Mouse (Mus musculus) urinary bladder, postnatal 25 days (tissue): ENCODE results near the gene Lrrfip1.
A peak's percentile ranks its signal among the peaks of the same experiment; 100 is the strongest.

Source experiments
- DNase-seq: peaks from one replicate; pipeline ENCODE4 v3.0.0; 2022; ENCODE audit warnings: low spot score

Gene Lrrfip1

DNA sequence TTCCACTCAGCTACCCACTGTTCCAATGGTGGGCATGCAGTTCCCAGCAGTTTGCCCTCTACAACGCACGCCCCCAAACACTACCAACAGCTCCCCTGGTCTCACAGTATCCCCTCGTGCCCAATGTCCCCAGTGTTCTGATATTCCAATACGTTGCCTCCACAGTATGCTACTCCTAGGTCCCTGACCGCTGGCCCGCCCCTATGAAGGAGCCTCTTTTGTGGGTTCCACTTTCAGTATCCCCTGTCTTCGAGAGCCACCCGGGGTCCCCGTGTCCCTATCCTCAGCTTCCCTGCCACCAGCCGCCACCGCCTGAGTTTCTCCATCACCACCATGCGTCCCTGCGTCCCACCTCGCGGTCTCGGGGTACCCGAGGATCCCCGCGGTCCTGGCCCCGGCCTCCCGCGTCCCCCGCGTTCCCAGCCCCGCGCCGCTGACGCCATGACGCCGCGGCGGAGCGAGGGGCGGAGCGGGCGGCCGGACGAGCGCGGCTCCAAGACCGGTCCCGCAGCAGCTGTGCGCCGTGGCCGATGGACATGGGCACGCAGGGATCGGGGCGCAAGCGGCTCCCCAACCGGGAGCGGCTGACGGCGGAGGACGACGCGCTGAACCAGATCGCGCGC lies at the start of gene Lrrfip1:
Gene Lrrfip1, plus strand, starts transcription at position 470 of the 623 bp plus-strand sequence.
- peak; percentile 57 for DNase-seq

GRCm38 (mm10) chr1:90949309-90949708 lies 49.2 kb upstream of the Lrrfip1 start:
- no peak for DNase-seq

GRCm38 (mm10) chr1:90951670-90952069 lies 46.9 kb upstream of the Lrrfip1 start:
- no peak for DNase-seq

DNA sequence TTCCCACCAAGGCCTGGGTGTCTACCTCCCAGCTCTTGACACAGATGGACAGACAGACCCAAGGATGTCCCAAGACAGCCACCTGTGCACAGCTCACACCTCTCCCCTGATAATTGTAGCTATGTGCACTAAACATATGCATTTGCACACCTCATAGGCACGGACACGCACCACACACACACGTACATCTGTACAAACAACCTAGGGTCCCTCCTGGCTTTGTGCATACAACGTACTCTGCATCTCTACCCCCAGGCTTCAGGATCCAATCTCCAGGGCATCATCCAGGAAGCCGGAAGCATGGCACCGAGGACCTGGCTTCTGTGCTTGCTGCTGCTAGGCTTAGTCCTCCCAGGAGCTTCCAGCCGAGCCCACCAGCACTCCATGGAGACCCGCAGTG lies 45.7 kb upstream of the Lrrfip1 start, which contains the start of gene Prlh:
Gene Prlh, plus strand, starts transcription at position 301 of the 400 bp plus-strand sequence.
- no peak for DNase-seq

DNA sequence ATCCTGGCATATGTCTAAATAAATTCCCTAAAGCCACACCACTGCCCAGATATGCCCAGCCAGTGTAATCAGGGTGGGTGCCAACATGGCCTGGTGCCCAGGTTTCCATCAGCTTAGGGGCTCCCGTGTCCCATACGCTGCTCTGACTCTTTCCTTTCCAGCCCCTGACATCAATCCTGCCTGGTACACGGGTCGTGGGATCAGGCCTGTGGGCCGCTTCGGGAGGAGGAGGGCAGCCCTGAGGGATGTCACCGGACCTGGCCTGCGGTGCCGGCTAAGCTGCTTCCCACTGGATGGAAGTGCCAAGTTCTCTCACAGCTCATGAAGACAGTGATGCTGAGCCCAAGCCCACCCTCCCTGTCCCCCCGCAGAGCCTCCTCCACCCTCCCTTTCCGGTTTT lies 44.8 kb upstream of the Lrrfip1 start:
- DNase-seq = no peak

GRCm38 (mm10) chr1:90956245-90957096 lies 42.1 kb upstream of the Lrrfip1 start:
- DNase-seq = peak; percentile 52

DNA sequence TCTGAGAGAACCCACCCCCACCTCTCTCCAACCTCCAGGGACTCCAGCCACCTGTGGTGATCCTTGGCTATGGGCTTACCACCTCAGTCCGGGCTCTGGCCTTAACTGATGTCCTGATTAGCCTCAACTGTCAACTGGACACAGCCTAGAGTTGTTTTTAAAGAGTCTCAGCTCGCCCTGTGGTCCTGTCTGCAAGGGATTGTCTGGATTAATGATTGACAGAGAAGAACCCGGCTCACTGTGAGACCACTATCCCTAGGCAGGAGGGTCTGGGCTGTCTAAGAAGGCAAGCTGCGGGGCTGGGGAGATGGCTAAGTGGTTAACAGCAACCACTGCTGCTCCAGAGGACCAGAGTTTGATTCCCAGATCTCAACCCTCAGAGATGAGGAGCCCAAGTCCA lies 36.0 kb upstream of the Lrrfip1 start:
- DNase-seq = no peak

GRCm38 (mm10) chr1:90962994-90963393 lies 35.5 kb upstream of the Lrrfip1 start:
- no peak for DNase-seq

- DNase-seq = no peak
Measured at GRCm38 (mm10) chr1:90967583-90967982, 31.0 kb upstream of the Lrrfip1 start.

DNA sequence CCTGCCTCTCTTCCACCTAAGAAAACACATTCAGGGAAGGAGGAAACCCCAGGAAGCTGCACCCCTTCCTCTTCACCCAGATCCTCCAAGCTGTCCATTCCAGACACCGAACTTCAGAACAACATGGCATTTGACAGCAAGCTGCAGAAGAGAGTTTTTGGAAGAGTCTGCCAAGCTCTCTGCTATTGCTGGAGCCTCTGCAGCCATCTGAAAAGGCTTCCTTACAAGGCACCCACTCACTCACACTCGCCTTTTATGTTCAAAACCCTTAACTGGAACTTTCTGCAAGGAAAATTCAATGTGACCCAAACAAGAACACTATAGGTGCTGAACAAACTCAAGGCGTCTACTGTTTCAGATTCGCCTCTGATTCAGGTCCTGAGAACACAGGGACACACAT lies 29.9 kb upstream of the Lrrfip1 start:
- no peak for DNase-seq

DNA sequence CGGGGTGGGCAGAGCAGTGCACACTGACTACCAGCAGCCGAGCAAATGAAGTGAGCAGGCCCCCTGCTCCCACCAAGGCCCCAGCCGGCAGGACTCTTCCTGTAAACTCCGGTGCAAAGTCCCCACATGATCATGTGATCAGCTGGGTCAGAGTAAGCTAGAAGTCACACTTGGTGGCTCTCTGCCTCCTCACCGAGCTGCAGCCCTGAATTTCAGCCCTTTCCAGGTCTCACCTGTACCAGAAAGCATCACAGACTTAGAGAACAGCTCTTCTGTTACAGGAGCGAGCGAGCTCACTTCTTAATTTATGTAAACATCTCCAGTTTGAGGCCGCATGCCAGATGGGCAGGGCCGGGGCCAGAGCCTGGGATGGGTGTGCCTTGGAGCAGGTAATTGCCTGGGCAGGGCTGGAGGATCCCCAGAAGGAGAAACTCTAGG lies 29.2 kb upstream of the Lrrfip1 start, which contains the start of gene Rab17:
Gene Rab17, minus strand, starts transcription at position 315 of the 438 bp plus-strand sequence.
- no peak for DNase-seq

- no peak for DNase-seq
Measured at GRCm38 (mm10) chr1:90969881-90970390, 28.6 kb upstream of the Lrrfip1 start.

DNA sequence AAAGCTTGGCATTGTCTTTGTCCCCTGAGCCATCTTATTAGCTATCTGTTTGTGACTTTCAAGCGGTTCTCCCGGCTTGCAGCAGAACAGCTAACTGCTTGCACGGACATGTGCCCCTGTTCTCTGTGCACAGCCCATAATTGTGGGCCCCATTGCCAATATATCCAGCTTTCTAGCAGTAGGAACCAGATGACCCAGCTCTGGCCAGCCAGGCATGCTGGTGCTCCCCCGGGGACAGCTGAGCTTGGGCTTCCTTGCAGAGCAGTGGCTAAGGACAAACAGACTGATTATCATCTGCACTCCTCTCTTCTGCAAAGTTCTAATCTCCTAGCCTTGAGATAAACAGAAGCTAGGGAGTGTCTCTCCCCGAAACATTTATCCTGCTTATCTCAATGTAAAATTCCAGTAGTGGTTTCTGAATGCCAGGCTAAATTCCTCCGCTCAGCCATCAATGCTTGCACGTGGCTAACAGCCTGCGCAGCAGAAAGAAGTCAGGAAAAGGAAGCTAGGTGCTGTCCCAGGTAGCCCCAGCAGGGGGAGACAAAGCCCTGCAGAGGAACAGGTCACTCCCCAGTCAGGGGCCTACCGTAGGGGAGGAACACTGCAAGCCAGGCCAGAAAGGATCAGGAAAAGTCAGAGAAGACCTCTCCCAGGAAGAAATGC lies 25.5 kb upstream of the Lrrfip1 start:
- DNase-seq = peak; percentile 95

GRCm38 (mm10) chr1:90973574-90973911 lies 25.0 kb upstream of the Lrrfip1 start:
- no peak for DNase-seq

- peak; percentile 34 for DNase-seq
Measured at GRCm38 (mm10) chr1:90974906-90975649, 23.5 kb upstream of the Lrrfip1 start.

- no peak for DNase-seq
Measured at GRCm38 (mm10) chr1:90975960-90976359, 22.6 kb upstream of the Lrrfip1 start.

DNA sequence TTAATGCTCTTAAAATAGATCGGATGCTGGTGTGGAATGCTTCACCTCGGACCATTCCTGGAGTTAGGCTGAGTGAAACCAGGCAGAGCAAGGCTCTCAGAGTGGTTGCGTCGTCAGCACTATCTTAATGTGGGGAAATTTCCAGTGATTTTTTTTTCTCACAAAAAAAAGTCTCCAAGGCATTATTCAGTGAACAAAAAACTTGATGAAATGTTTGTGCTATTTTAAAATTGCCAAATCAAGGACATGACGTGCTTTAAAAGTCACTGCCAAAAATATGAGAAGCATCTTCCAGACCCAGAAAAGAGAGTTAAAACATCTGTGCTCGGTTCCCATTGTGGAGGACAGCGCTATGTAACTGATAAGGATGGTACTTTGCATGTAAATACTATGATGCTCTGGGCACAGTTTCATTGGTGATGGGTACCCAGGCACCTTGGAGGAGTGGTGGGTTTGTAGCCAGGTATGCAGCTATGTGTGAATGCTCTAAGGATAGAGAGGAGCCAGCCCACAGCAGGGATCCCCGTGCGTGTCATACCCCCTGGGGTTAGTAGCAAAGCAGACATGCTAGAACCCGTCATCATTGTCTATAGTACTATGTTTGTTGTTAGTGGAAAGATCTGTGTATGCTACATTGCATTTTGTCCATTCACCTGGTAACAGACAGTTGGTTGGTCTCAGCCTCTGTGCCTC lies 17.8 kb upstream of the Lrrfip1 start:
- DNase-seq = no peak

- no peak for DNase-seq
Measured at GRCm38 (mm10) chr1:90981346-90981745, 17.2 kb upstream of the Lrrfip1 start.

- DNase-seq = no peak
Measured at GRCm38 (mm10) chr1:90995916-90996315, 2.6 kb upstream of the Lrrfip1 start.

DNA sequence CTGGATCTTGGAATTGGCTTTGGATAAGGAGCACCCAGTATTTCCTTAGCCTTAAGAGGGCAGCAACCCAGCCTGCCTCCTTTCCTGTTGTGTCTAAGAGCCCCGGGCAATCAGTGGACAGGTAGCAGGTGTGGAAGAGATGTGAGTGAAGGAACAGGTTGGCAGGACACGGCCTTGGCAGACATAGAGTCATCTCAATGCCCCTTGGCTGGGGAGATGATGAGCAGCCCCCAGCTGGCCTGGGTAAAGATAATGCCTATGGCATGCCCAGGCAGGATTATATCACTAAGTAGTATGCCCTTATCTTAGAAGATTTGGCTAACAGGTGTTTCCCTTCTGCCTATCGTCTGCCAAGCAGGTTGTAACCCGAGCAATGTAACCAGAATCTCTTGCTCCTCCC lies 1.4 kb upstream of the Lrrfip1 start:
- DNase-seq = no peak

DNA sequence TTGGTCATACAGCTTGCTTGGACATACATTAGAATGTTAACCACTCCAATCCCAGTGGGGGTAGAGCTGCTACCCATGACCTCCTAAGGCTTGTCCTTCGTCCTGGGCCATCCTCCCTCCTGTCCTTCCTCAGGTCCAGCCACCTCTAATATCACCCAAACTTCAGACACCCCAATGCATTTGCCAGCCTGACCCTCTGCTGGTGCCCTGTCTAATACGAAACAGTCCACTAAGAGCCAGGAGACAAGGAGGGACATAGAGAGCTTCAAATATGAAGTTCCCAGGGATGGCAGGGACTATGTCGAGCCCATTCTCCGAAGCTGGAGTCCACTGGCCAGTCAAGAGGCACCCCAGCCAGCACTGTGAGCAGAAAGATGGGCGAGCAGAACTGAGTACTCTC lies 896 bp upstream of the Lrrfip1 start:
- no peak for DNase-seq
